Mouse (Mus musculus) midbrain, embryonic 12.5 days (tissue): ENCODE data around the gene Gm13287. TPM values are rescaled to one million over a fixed set of nuclear protein-coding genes. Genes with fewer than 3 reads are reported as not detected.

Experiments
- ATAC-seq: fragments of 200-750 bp; cut with Nextera tagmentation; 2 replicates; pipeline ENCODE4 v1.8.0; 2017; ENCODE audit warnings: low read depth, moderate TSS enrichment, moderate library complexity; ENCODE audit not compliant: low FRiP score
- H3K27ac ChIP-seq: fragments of 300-500 bp; sonication (generic); replicated peaks from 2 replicates; pipeline ENCODE4 v1.5.1; 2016; ENCODE audit warnings: mild to moderate bottlenecking
- H3K27me3 ChIP-seq: fragments of 300-500 bp; sonication (generic); 2 replicates; pipeline ENCODE4 v1.6.1; 2016; ENCODE audit warnings: mild to moderate bottlenecking
- H3K36me3 ChIP-seq: fragments of 300-500 bp; sonication (generic); 2 replicates; pipeline ENCODE4 v1.6.1; 2016
- H3K4me1 ChIP-seq: fragments of 300-500 bp; sonication (generic); 2 replicates; pipeline ENCODE4 v1.6.1; 2016
- H3K4me2 ChIP-seq: fragments of 300-500 bp; sonication (generic); replicated peaks from 2 replicates; pipeline ENCODE4 v1.6.1; 2016; ENCODE audit warnings: mild to moderate bottlenecking, moderate library complexity
- H3K4me3 ChIP-seq: fragments of 300-500 bp; sonication (generic); 2 replicates; pipeline ENCODE4 v1.5.1; 2016; ENCODE audit warnings: mild to moderate bottlenecking
- H3K9ac ChIP-seq: fragments of 300-500 bp; sonication (generic); replicated peaks from 2 replicates; pipeline ENCODE4 v1.6.1; 2016; ENCODE audit warnings: mild to moderate bottlenecking, moderate library complexity
- H3K9me3 ChIP-seq: fragments of 300-500 bp; sonication (generic); 2 replicates; pipeline ENCODE4 v1.6.1; 2016; ENCODE audit warnings: mild to moderate bottlenecking
- WGBS: fragments of 180-500 bp; shearing (Covaris S2); methylation state at CpG from one replicate; pipeline ENCODE4 v1.1.7; 2016; 5-methylcytosine and 5-hydroxymethylcytosine counted together
- polyA plus RNA-seq: library from polyadenylated mRNA; unstranded; fragments of >200 nt; fragmentation: Nextera tagmentation; extraction: Ambion mirVana; gene quantifications from 2 replicates; pipeline ENCODE4 v1.2.1, GENCODE M21; 2016

Gene Gm13287
- polyA plus RNA-seq, 1 experiment from 2014 or later = not detected

GRCm38 (mm10) chr4:88851026-88851763 is 48.1 kb downstream of the Gm13287 start:
- Histone ChIP-seq H3K4me1 (peaks cover 8% of the 10 kb centered on the region; the same call in 1 of the 2 replicates), H3K27ac (no peak overlapping the region)

More at GRCm38 (mm10) chr4:88851026-88851763, 48.1 kb downstream of the Gm13287 start:
- peak; percentile 54 for ATAC-seq
- H3K4me2 ChIP-seq = no peak overlapping the region
- no peak overlapping the region for H3K9ac ChIP-seq
- H3K4me3 ChIP-seq = no peak overlapping the region
- no peaks in the 10 kb centered on the region for H3K9me3 ChIP-seq
- no peaks in the 10 kb centered on the region for H3K27me3 ChIP-seq
- 30% methylated on average over 4 of the region's 4 CpGs for WGBS
- no peaks in the 10 kb centered on the region for H3K36me3 ChIP-seq

Other genes with a start within 250 kb of the Gm13287 start
- not detected in 2 replicates for gene Ifna15, start 245.0 kb upstream of the Gm13287 start, polyA plus RNA-seq
- gene Ifna14, start 231.5 kb upstream of the Gm13287 start, polyA plus RNA-seq = not detected in 2 replicates
- gene Ifna9, start 210.9 kb upstream of the Gm13287 start, polyA plus RNA-seq = not detected in 2 replicates
- not detected in 2 replicates for gene Ifna12, start 199.9 kb upstream of the Gm13287 start, polyA plus RNA-seq
- not detected in 2 replicates for gene C87499, start 168.8 kb upstream of the Gm13287 start, polyA plus RNA-seq
- gene Ifna13, start 158.8 kb upstream of the Gm13287 start, polyA plus RNA-seq = not detected in 2 replicates
- gene Ifna16, start 126.3 kb upstream of the Gm13287 start, polyA plus RNA-seq = not detected in 2 replicates
- not detected in 2 replicates for gene Ifna2, start 119.3 kb upstream of the Gm13287 start, polyA plus RNA-seq
- gene Ifnab, start 111.9 kb upstream of the Gm13287 start, polyA plus RNA-seq = not detected in 2 replicates
- 1.3 and 2.0 TPM in 2 replicates for gene Gm26566, start 81.4 kb upstream of the Gm13287 start, polyA plus RNA-seq
- gene Klhl9, start 80.8 kb upstream of the Gm13287 start, polyA plus RNA-seq = 142 and 153 TPM in 2 replicates
- gene Gm13271, start 48.4 kb upstream of the Gm13287 start, polyA plus RNA-seq = not detected in 2 replicates
- gene Gm13283, start 43.1 kb upstream of the Gm13287 start, polyA plus RNA-seq = 0.14 and 0.20 TPM in 2 replicates
- not detected in 2 replicates for gene Gm13290, start 29.4 kb upstream of the Gm13287 start, polyA plus RNA-seq
- not detected in 2 replicates for gene Gm13289, start 26.3 kb upstream of the Gm13287 start, polyA plus RNA-seq
- 0.31 TPM in 1 of 2 replicates, not detected in the other for gene Gm13272, start 23.4 kb upstream of the Gm13287 start, polyA plus RNA-seq
- 0.37 TPM in 1 of 2 replicates, not detected in the other for gene Ifnz, start 21.1 kb upstream of the Gm13287 start, polyA plus RNA-seq
- not detected in 2 replicates for gene Gm13276, start 17.5 kb upstream of the Gm13287 start, polyA plus RNA-seq
- not detected in 2 replicates for gene Gm13277, start 14.6 kb upstream of the Gm13287 start, polyA plus RNA-seq
- not detected in 2 replicates for gene Gm13278, start 11.7 kb upstream of the Gm13287 start, polyA plus RNA-seq
- gene Gm13275, start 8.8 kb upstream of the Gm13287 start, polyA plus RNA-seq = not detected in 2 replicates
- not detected in 2 replicates for gene Gm13279, start 5.9 kb upstream of the Gm13287 start, polyA plus RNA-seq
- 0.83 TPM in 1 of 2 replicates, not detected in the other for gene Gm13285, start 3.6 kb upstream of the Gm13287 start, polyA plus RNA-seq
- not detected in 2 replicates for gene Gm13288, start 2.3 kb downstream of the Gm13287 start, polyA plus RNA-seq
- not detected in 2 replicates for gene Ifna7, start 13.0 kb downstream of the Gm13287 start, polyA plus RNA-seq
- not detected in 2 replicates for gene Ifna11, start 16.7 kb downstream of the Gm13287 start, polyA plus RNA-seq
- not detected in 2 replicates for gene Ifna6, start 24.2 kb downstream of the Gm13287 start, polyA plus RNA-seq
- gene Ifna5, start 32.3 kb downstream of the Gm13287 start, polyA plus RNA-seq = not detected in 2 replicates
- not detected in 2 replicates for gene Ifna4, start 38.6 kb downstream of the Gm13287 start, polyA plus RNA-seq
- gene Ifna1, start 46.8 kb downstream of the Gm13287 start, polyA plus RNA-seq = not detected in 2 replicates
- not detected in 2 replicates for gene Ifne, start 76.9 kb downstream of the Gm13287 start, polyA plus RNA-seq